Mouse (Mus musculus): Measurements from ENCODE around the gene Abi3bp. TPM values are rescaled to one million over a fixed set of nuclear protein-coding genes. Genes with fewer than 3 reads are reported as not detected.

The Abi3bp gene
- polyA plus RNA-seq, 1 experiment from 2014 or later: 0.35 TPM

GRCm38 (mm10) chr16:56483466-56483865, 5.8 kb downstream of the Abi3bp start:
- Histone ChIP-seq H3K9me3 (no peaks in the 10 kb centered on the region), H3K27me3 (replicated peaks) (no peaks in the 10 kb centered on the region), H3K27ac (no peak overlapping the region), H3K9ac (no peak overlapping the region), H3K4me3 (no peak overlapping the region), H3K4me1 (no peaks in the 10 kb centered on the region), H3K4me2 (no peak overlapping the region), H3K36me3 (replicated peaks) (no peaks in the 10 kb centered on the region)
- ATAC-seq (replicated peaks): no peak
- 96% methylated on average over 10 of the region's 10 CpGs for WGBS

- Histone ChIP-seq H3K4me1 (no peaks in the 10 kb centered on the region), H3K9me3 (no peaks in the 10 kb centered on the region), H3K9ac (no peak overlapping the region), H3K4me3 (no peak overlapping the region), H3K36me3 (replicated peaks) (no peaks in the 10 kb centered on the region), H3K27ac (no peak overlapping the region), H3K27me3 (replicated peaks) (no peaks in the 10 kb centered on the region), H3K4me2 (no peak overlapping the region)
- no peak for ATAC-seq (replicated peaks)
- WGBS: 27% methylated on average over 4 of the region's 4 CpGs
These were observed 8.8 kb downstream of the Abi3bp start for GRCm38 (mm10) chr16:56486461-56486860.

GRCm38 (mm10) chr16:56490861-56491260, 13.2 kb downstream of the Abi3bp start:
- Histone ChIP-seq H3K9ac (no peak overlapping the region), H3K4me1 (no peaks in the 10 kb centered on the region), H3K36me3 (replicated peaks) (no peaks in the 10 kb centered on the region), H3K27me3 (replicated peaks) (no peaks in the 10 kb centered on the region), H3K9me3 (no peaks in the 10 kb centered on the region), H3K4me2 (no peak overlapping the region), H3K27ac (no peak overlapping the region), H3K4me3 (no peak overlapping the region)
- WGBS: 84% methylated on average over 3 of the region's 3 CpGs
- no peak for ATAC-seq (replicated peaks)

- no peak overlapping the region for H3K4me2 ChIP-seq
- no peak overlapping the region for H3K27ac ChIP-seq
- H3K9me3 ChIP-seq: no peaks in the 10 kb centered on the region
- H3K36me3 ChIP-seq (replicated peaks): no peaks in the 10 kb centered on the region
- no peak for ATAC-seq (replicated peaks)
- 89% methylated on average over 4 of the region's 4 CpGs for WGBS
- no peaks in the 10 kb centered on the region for H3K4me1 ChIP-seq
- no peak overlapping the region for H3K9ac ChIP-seq
- H3K4me3 ChIP-seq: no peak overlapping the region
- no peaks in the 10 kb centered on the region for H3K27me3 ChIP-seq (replicated peaks)
These were observed 17.6 kb downstream of the Abi3bp start for GRCm38 (mm10) chr16:56495266-56495665.

- no peak overlapping the region for H3K27ac ChIP-seq
These were observed 19.1 kb downstream of the Abi3bp start for GRCm38 (mm10) chr16:56496743-56497142.

GRCm38 (mm10) chr16:56498680-56499079, 21.0 kb downstream of the Abi3bp start:
- H3K4me2 ChIP-seq: no peak overlapping the region
- no peak overlapping the region for H3K27ac ChIP-seq
- H3K9me3 ChIP-seq: no peaks in the 10 kb centered on the region
- no peaks in the 10 kb centered on the region for H3K36me3 ChIP-seq (replicated peaks)
- WGBS: 60% methylated on average over 1 of the region's 1 CpGs
- no peak overlapping the region for H3K4me3 ChIP-seq
- no peaks in the 10 kb centered on the region for H3K27me3 ChIP-seq (replicated peaks)
- H3K9ac ChIP-seq: no peak overlapping the region
- H3K4me1 ChIP-seq: no peaks in the 10 kb centered on the region
- no peak for ATAC-seq (replicated peaks)

More at GRCm38 (mm10) chr16:56496743-56497142, 19.1 kb downstream of the Abi3bp start:
- no peak for ATAC-seq (replicated peaks)
- no peaks in the 10 kb centered on the region for H3K9me3 ChIP-seq
- no peaks in the 10 kb centered on the region for H3K4me1 ChIP-seq
- H3K27me3 ChIP-seq (replicated peaks): no peaks in the 10 kb centered on the region
- H3K4me2 ChIP-seq: no peak overlapping the region
- no peak overlapping the region for H3K9ac ChIP-seq
- no peaks in the 10 kb centered on the region for H3K36me3 ChIP-seq (replicated peaks)
- H3K4me3 ChIP-seq: no peak overlapping the region
- WGBS: 45% methylated on average over 4 of the region's 4 CpGs

GRCm38 (mm10) chr16:56500441-56500840, 22.8 kb downstream of the Abi3bp start:
- Histone ChIP-seq H3K4me3 (no peak overlapping the region), H3K27ac (no peak overlapping the region), H3K4me2 (no peak overlapping the region), H3K9ac (no peak overlapping the region), H3K27me3 (replicated peaks) (no peaks in the 10 kb centered on the region), H3K9me3 (no peaks in the 10 kb centered on the region), H3K36me3 (replicated peaks) (no peaks in the 10 kb centered on the region), H3K4me1 (no peaks in the 10 kb centered on the region)
- 48% methylated on average over 3 of the region's 3 CpGs for WGBS
- no peak for ATAC-seq (replicated peaks)

GRCm38 (mm10) chr16:56501101-56501500, 23.4 kb downstream of the Abi3bp start:
- no peaks in the 10 kb centered on the region for H3K36me3 ChIP-seq (replicated peaks)
- H3K4me3 ChIP-seq: no peak overlapping the region
- H3K27me3 ChIP-seq (replicated peaks): no peaks in the 10 kb centered on the region
- H3K4me2 ChIP-seq: no peak overlapping the region
- H3K9me3 ChIP-seq: no peaks in the 10 kb centered on the region
- no peak overlapping the region for H3K9ac ChIP-seq
- no peak for ATAC-seq (replicated peaks)
- H3K4me1 ChIP-seq: no peaks in the 10 kb centered on the region
- H3K27ac ChIP-seq: no peak overlapping the region
- WGBS: 77% methylated on average over 6 of the region's 6 CpGs

GRCm38 (mm10) chr16:56501513-56501912, 23.8 kb downstream of the Abi3bp start:
- Histone ChIP-seq H3K9me3 (no peaks in the 10 kb centered on the region), H3K4me3 (no peak overlapping the region), H3K36me3 (replicated peaks) (no peaks in the 10 kb centered on the region), H3K27me3 (replicated peaks) (no peaks in the 10 kb centered on the region), H3K4me2 (no peak overlapping the region), H3K9ac (no peak overlapping the region), H3K27ac (no peak overlapping the region), H3K4me1 (no peaks in the 10 kb centered on the region)
- WGBS: 65% methylated on average over 2 of the region's 2 CpGs
- ATAC-seq (replicated peaks): no peak

GRCm38 (mm10) chr16:56502134-56502533, 24.5 kb downstream of the Abi3bp start:
- no peak for ATAC-seq (replicated peaks)
- Histone ChIP-seq H3K27me3 (replicated peaks) (no peaks in the 10 kb centered on the region), H3K4me2 (no peak overlapping the region), H3K9ac (no peak overlapping the region), H3K4me3 (no peak overlapping the region), H3K4me1 (no peaks in the 10 kb centered on the region), H3K36me3 (replicated peaks) (no peaks in the 10 kb centered on the region), H3K9me3 (no peaks in the 10 kb centered on the region), H3K27ac (no peak overlapping the region)
- 89% methylated on average over 3 of the region's 3 CpGs for WGBS

- ATAC-seq (replicated peaks): no peak
These were observed 26.3 kb downstream of the Abi3bp start for GRCm38 (mm10) chr16:56503941-56504340.

GRCm38 (mm10) chr16:56518024-56518423, 40.3 kb downstream of the Abi3bp start:
- Histone ChIP-seq H3K9me3 (no peaks in the 10 kb centered on the region), H3K4me1 (no peaks in the 10 kb centered on the region), H3K27ac (no peak overlapping the region), H3K36me3 (replicated peaks) (no peaks in the 10 kb centered on the region), H3K4me2 (no peak overlapping the region), H3K9ac (no peak overlapping the region), H3K27me3 (replicated peaks) (no peaks in the 10 kb centered on the region), H3K4me3 (no peak overlapping the region)
- no peak for ATAC-seq (replicated peaks)
- 82% methylated on average over 9 of the region's 9 CpGs for WGBS

More at GRCm38 (mm10) chr16:56503941-56504340, 26.3 kb downstream of the Abi3bp start:
- H3K36me3 ChIP-seq (replicated peaks): no peaks in the 10 kb centered on the region
- WGBS: 85% methylated on average over 2 of the region's 2 CpGs
- H3K27me3 ChIP-seq (replicated peaks): no peaks in the 10 kb centered on the region
- no peaks in the 10 kb centered on the region for H3K4me1 ChIP-seq
- no peak overlapping the region for H3K4me3 ChIP-seq
- H3K9me3 ChIP-seq: no peaks in the 10 kb centered on the region
- no peak overlapping the region for H3K4me2 ChIP-seq
- no peak overlapping the region for H3K9ac ChIP-seq
- no peak overlapping the region for H3K27ac ChIP-seq

GRCm38 (mm10) chr16:56524359-56524758, 46.7 kb downstream of the Abi3bp start:
- WGBS: 39% methylated on average over 8 of the region's 8 CpGs
- Histone ChIP-seq H3K9ac (no peak overlapping the region), H3K4me1 (no peaks in the 10 kb centered on the region), H3K4me2 (no peak overlapping the region), H3K9me3 (no peaks in the 10 kb centered on the region), H3K36me3 (replicated peaks) (no peaks in the 10 kb centered on the region), H3K27ac (no peak overlapping the region), H3K4me3 (no peak overlapping the region), H3K27me3 (replicated peaks) (no peaks in the 10 kb centered on the region)
- ATAC-seq (replicated peaks): no peak
